Mouse (Mus musculus): ENCODE measurements around the gene Smyd2.
A peak's percentile ranks its signal among the peaks of the same experiment; 100 is the strongest.

The Smyd2 gene

GRCm38 (mm10) chr1:189830797-189831232 lies 91.3 kb downstream of the Smyd2 start:
- Histone ChIP-seq H3K4me1 (replicated peaks; ENCODE audit: low read depth, low read length) (peaks cover 42% of the 10 kb centered on the region), H3K9me3 (ENCODE audit: low read length) (no peaks in the 10 kb centered on the region), H3K27me3 (ENCODE audit: insufficient read depth, low read length) (peaks cover 14% of the 10 kb centered on the region; the same call in 1 of the 2 replicates), H3K36me3 (ENCODE audit: insufficient read depth, low read length) (peaks cover 4% of the 10 kb centered on the region; the same call in 1 of the 2 replicates), H3K4me3 (replicated peaks; ENCODE audit: low read length) (0 out of 2 replicates have a peak overlapping the region, but pooled peaks have one; percentile 5)
- TF ChIP-seq CTCF (conservative IDR thresholded peaks at IDR 0.05; ENCODE audit: low read length) (no peak), POU5F1 (IDR thresholded peaks at IDR 0.05; ENCODE audit: borderline replicate concordance, low read length) (no peak)
